Mouse (Mus musculus): ENCODE results near the gene Clic3.

GRCm38 (mm10) chr2:25432326-25433098 lies 24.1 kb upstream of the Clic3 start:
- TF ChIP-seq POLR2A (IDR thresholded peaks at IDR 0.05; ENCODE audit: insufficient read depth, low read length) (no peak), CTCF (IDR thresholded peaks at IDR 0.05; ENCODE audit: low read depth, low read length) (no peak)
